Mouse (Mus musculus): ENCODE results near the gene Ly6g5b.

DNA sequence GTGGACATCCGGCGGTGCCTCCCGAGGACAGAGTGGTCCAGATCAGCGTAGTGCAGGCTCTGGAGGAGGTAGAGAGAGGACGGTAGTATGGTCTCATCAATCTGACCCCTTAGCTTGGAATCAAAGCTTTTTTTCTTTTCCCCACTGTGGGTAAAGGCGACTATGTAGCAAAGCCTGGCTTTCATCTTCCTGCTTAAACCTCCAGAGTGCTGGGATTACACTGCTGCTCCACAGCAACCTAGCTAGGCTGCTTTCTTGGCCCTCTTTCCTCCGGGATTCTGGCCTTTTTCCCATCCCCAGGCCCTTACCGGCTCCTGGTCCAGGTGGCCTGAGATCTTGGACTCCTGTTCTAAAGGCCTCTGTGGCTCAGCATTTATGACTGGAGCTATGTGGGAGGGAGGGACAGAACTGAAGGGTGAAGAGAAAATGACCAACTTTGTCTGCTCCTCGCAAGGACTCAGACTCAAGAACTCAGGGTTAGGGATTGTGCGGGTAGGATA lies 50.8 kb downstream of the Ly6g5b start:
- TF ChIP-seq CTCF (IDR thresholded peaks at IDR 0.05; ENCODE audit: control insufficient read depth, insufficient read depth, insufficient replicate concordance, low read depth, low read length) (no peak), POLR2A (IDR thresholded peaks at IDR 0.05; ENCODE audit: control insufficient read depth, low read depth, low read length) (no peak)
